Mouse (Mus musculus) limb, embryonic 14.5 days (tissue): Measurements from ENCODE around the gene Slc22a1. TPM values are rescaled to one million over a fixed set of nuclear protein-coding genes. Genes with fewer than 3 reads are reported as not detected.
A peak's percentile ranks its signal among the peaks of the same experiment; 100 is the strongest.

Source experiments
- ATAC-seq: fragments of 200-750 bp; cut with Nextera tagmentation; 2 replicates; pipeline ENCODE4 v1.8.0; 2017; ENCODE audit warnings: low read depth, moderate number of reproducible peaks, moderate TSS enrichment; ENCODE audit not compliant: low FRiP score
- DNase-seq: peaks from one replicate; pipeline ENCODE4 v3.0.0-alpha.2; 2015; ENCODE audit warnings: low spot score
- H3K27ac ChIP-seq: fragments of 300-500 bp; sonication (generic); replicated peaks from 2 replicates; pipeline ENCODE4 v1.5.1; 2014; ENCODE audit warnings: low read depth, mild to moderate bottlenecking, low read length, moderate library complexity, mixed read lengths
- H3K27me3 ChIP-seq: fragments of 300-500 bp; sonication (generic); 2 replicates; pipeline ENCODE4 v1.6.1; 2014; ENCODE audit warnings: low read length, mixed read lengths; ENCODE audit not compliant: control insufficient read depth, insufficient read depth
- H3K36me3 ChIP-seq: fragments of 300-500 bp; sonication (generic); 2 replicates; pipeline ENCODE4 v1.6.1; 2014; ENCODE audit warnings: mild to moderate bottlenecking, low read length, moderate library complexity, mixed read lengths; ENCODE audit not compliant: control insufficient read depth, insufficient read depth
- H3K4me1 ChIP-seq: fragments of 300-500 bp; sonication (generic); 2 replicates; pipeline ENCODE4 v1.6.1; 2014; ENCODE audit warnings: antibody characterized with exemption, low read length, mixed read lengths; ENCODE audit not compliant: control insufficient read depth, insufficient read depth
- H3K4me2 ChIP-seq: fragments of 300-500 bp; sonication (generic); replicated peaks from 2 replicates; pipeline ENCODE4 v1.6.1; 2014; ENCODE audit warnings: low read depth, mild to moderate bottlenecking, low read length, moderate library complexity; ENCODE audit not compliant: severe bottlenecking
- H3K4me3 ChIP-seq: fragments of 300-500 bp; sonication (generic); replicated peaks from 2 replicates; pipeline ENCODE4 v1.5.1; 2014; ENCODE audit warnings: low read length
- H3K9ac ChIP-seq: fragments of 300-500 bp; sonication (generic); 2 replicates; pipeline ENCODE4 v1.6.1; 2014; ENCODE audit warnings: mild to moderate bottlenecking, low read depth, low read length, moderate library complexity; ENCODE audit not compliant: severe bottlenecking
- H3K9me3 ChIP-seq: fragments of 300-500 bp; sonication (generic); 2 replicates; pipeline ENCODE4 v1.6.1; 2016; ENCODE audit warnings: low read length; ENCODE audit not compliant: control insufficient read depth
- POLR2A ChIP-seq: fragments of 200-500 bp; IDR thresholded peaks from 2 replicates; pipeline ENCODE4 v1.8.0; 2012; ENCODE audit warnings: inconsistent platforms, mild to moderate bottlenecking, moderate library complexity, borderline replicate concordance; ENCODE audit not compliant: insufficient read depth, insufficient read length; ENCODE audit errors: extremely low read depth
- WGBS: fragments of 180-500 bp; shearing (Covaris S2); extraction: QIAGEN DNeasy Blood & Tissue Kit; methylation state at CpG from one replicate; pipeline ENCODE4 v1.1.7; 2014; 5-methylcytosine and 5-hydroxymethylcytosine counted together
- polyA plus RNA-seq, 2 experiments: library from polyadenylated mRNA; depleted of rRNA in 1 of 2; stranded (reverse) in 1 of 2; unstranded in 1 of 2; fragments of >200 nt; fragmentation: Nextera tagmentation in 1 of 2; extraction: Ambion mirVana in 1 of 2; gene quantifications; 2 replicates each; pipeline versions ENCODE4 v1.2.1 to v1.2.3; 2012 to 2014

Slc22a1 gene
- polyA plus RNA-seq, 2 experiments = 0.14 TPM; not detected in 1

- 53% methylated on average over 3 of the region's 3 CpGs for WGBS
- Histone ChIP-seq H3K27me3 (no peaks in the 10 kb centered on the region), H3K4me2 (no peak overlapping the region), H3K4me3 (no peak overlapping the region), H3K4me1 (peaks cover 4% of the 10 kb centered on the region; the same call in 1 of the 2 replicates), H3K9ac (no peak overlapping the region), H3K36me3 (no peaks in the 10 kb centered on the region), H3K9me3 (no peaks in the 10 kb centered on the region), H3K27ac (no peak overlapping the region)
- TF ChIP-seq POLR2A = no peak
- ATAC-seq = no peak
- DNase-seq = no peak
Measured at GRCm38 (mm10) chr17:12673871-12674270, 1.8 kb downstream of the Slc22a1 start.

GRCm38 (mm10) chr17:12672285-12672790 is 3.3 kb downstream of the Slc22a1 start:
- Histone ChIP-seq H3K4me3 (no peak overlapping the region), H3K36me3 (no peaks in the 10 kb centered on the region), H3K27me3 (no peaks in the 10 kb centered on the region), H3K9ac (no peak overlapping the region), H3K9me3 (no peaks in the 10 kb centered on the region), H3K4me1 (peaks cover 6% of the 10 kb centered on the region; the same call in 1 of the 2 replicates), H3K4me2 (no peak overlapping the region), H3K27ac (no peak overlapping the region)
- ATAC-seq = peak; percentile 39; the same call in 1 of the 2 replicates
- peak; percentile 51 for DNase-seq
- 24% methylated on average over 7 of the region's 7 CpGs for WGBS
- no peak for TF ChIP-seq POLR2A

GRCm38 (mm10) chr17:12671029-12671605 is 4.5 kb downstream of the Slc22a1 start:
- DNase-seq = no peak
- no peak for ATAC-seq
- Histone ChIP-seq H3K9me3 (no peaks in the 10 kb centered on the region), H3K36me3 (no peaks in the 10 kb centered on the region), H3K4me1 (peaks cover 6% of the 10 kb centered on the region; the same call in 1 of the 2 replicates), H3K9ac (no peak overlapping the region), H3K4me2 (no peak overlapping the region), H3K27ac (no peak overlapping the region), H3K27me3 (no peaks in the 10 kb centered on the region), H3K4me3 (no peak overlapping the region)
- 91% methylated on average over 5 of the region's 5 CpGs for WGBS
- no peak for TF ChIP-seq POLR2A

GRCm38 (mm10) chr17:12669363-12669679 is 6.3 kb downstream of the Slc22a1 start:
- no peaks in the 10 kb centered on the region for H3K9me3 ChIP-seq

GRCm38 (mm10) chr17:12668478-12669362 is 6.9 kb downstream of the Slc22a1 start:
- ATAC-seq (peak; percentile 43), DNase-seq (no peak)
- Histone ChIP-seq H3K4me1 (peaks cover 6% of the 10 kb centered on the region; the same call in 1 of the 2 replicates), H3K27me3 (no peaks in the 10 kb centered on the region), H3K9me3 (no peaks in the 10 kb centered on the region), H3K36me3 (no peaks in the 10 kb centered on the region), H3K27ac (no peak overlapping the region), H3K4me2 (no peak overlapping the region), H3K9ac (no peak overlapping the region), H3K4me3 (no peak overlapping the region)
- 16% methylated on average over 7 of the region's 7 CpGs for WGBS
- no peak for TF ChIP-seq POLR2A

More at GRCm38 (mm10) chr17:12669363-12669679, 6.3 kb downstream of the Slc22a1 start:
- Histone ChIP-seq H3K27ac (no peak overlapping the region), H3K4me1 (peaks cover 6% of the 10 kb centered on the region; the same call in 1 of the 2 replicates), H3K9ac (no peak overlapping the region), H3K27me3 (no peaks in the 10 kb centered on the region), H3K4me3 (no peak overlapping the region), H3K36me3 (no peaks in the 10 kb centered on the region), H3K4me2 (no peak overlapping the region)
- peak; percentile 20; the same call in 1 of the 2 replicates for ATAC-seq
- no peak for DNase-seq
- TF ChIP-seq POLR2A = no peak
